Mouse (Mus musculus): Measurements from ENCODE around the gene Ninj1.

- TF ChIP-seq POLR2A (IDR thresholded peaks at IDR 0.05; ENCODE audit: insufficient read length, low read depth) (no peak), E2F4 (IDR thresholded peaks at IDR 0.05; ENCODE audit: insufficient read depth) (no peak)
These were observed 38.3 kb downstream of the Ninj1 start for GRCm38 (mm10) chr13:49225633-49226032.
